In genomic region chrX:53975545-53976272, GRCm38 (mm10) we compare ENCODE assay signal across 9 mouse cellular contexts.
DNase-seq lines count a peak whose midpoint lies in the region; ATAC-seq and TF ChIP-seq lines count a peak whose summit lies in the region.
"Had no signal": no experiment of that assay in that cellular context is flagged by ENCODE, and none has a peak within 500 bp of the region (broad histone marks: within the 10 kb centered on the region; RNA-seq: fewer than 3 reads in every experiment).

No protein-coding gene starts in this region.

- no peak for ATAC-seq in liver, embryonic 11.5 days (replicated peaks; ENCODE audit: low FRiP score)
- peak; percentile 33; the same call in 1 of the 2 replicates for ATAC-seq in forebrain, embryonic 12.5 days (ENCODE audit: low FRiP score)
- no peak for ATAC-seq in limb, embryonic 13.5 days (ENCODE audit: low FRiP score, low read depth)

- peak overlapping the region; percentile 36 for H3K4me3 ChIP-seq in liver, embryonic 11.5 days (ENCODE audit: low read depth, low read length)
- peak overlapping the region; percentile 39 for H3K4me3 ChIP-seq in forebrain, embryonic 12.5 days (replicated peaks)
- H3K4me3 ChIP-seq in limb, embryonic 13.5 days: peak overlapping the region; percentile 42
- no peak overlapping the region for H3K4me3 ChIP-seq in layer of hippocampus, adult 2 months

- no peak for TF ChIP-seq CTCF in layer of hippocampus, adult 2 months (conservative IDR thresholded peaks at IDR 0.05)

- H3K27me3 ChIP-seq in liver, embryonic 11.5 days (replicated peaks; ENCODE audit: control insufficient read depth, insufficient read depth, low read length): peaks cover 15% of the 10 kb centered on the region
- peaks cover 4% of the 10 kb centered on the region for H3K27me3 ChIP-seq in forebrain, embryonic 12.5 days
- peaks cover 12% of the 10 kb centered on the region; the same call in 1 of the 2 replicates for H3K27me3 ChIP-seq in limb, embryonic 13.5 days

- no peaks in the 10 kb centered on the region for H3K36me3 ChIP-seq in liver, embryonic 11.5 days (ENCODE audit: control insufficient read depth, insufficient read depth, low read length)
- H3K36me3 ChIP-seq in forebrain, embryonic 12.5 days (replicated peaks): no peaks in the 10 kb centered on the region
- no peaks in the 10 kb centered on the region for H3K36me3 ChIP-seq in limb, embryonic 13.5 days

- no peak overlapping the region for H3K9ac ChIP-seq in liver, embryonic 11.5 days (ENCODE audit: low read depth, low read length)
- H3K9ac ChIP-seq in forebrain, embryonic 12.5 days: 0 out of 2 replicates have a peak overlapping the region, but pooled peaks have one; percentile 7
- no peak overlapping the region for H3K9ac ChIP-seq in limb, embryonic 13.5 days

- peak; percentile 30 for DNase-seq in liver, embryonic 11.5 days (ENCODE audit: low spot score)
- no peak for DNase-seq in liver
- DNase-seq in retina, embryonic 14.5 days (ENCODE audit: low spot score): peak; percentile 14
- no peak for DNase-seq in B cell, adult 2 months
- DNase-seq in layer of hippocampus, adult 2 months (ENCODE audit: low spot score in 2 of 2): no peak
- no peak for DNase-seq in spleen, adult 18-20 months
- DNase-seq: cerebellum, adult 9-10 months had no signal

- WGBS in liver, embryonic 11.5 days: 9% methylated on average over 21 of the region's 28 CpGs
- 24% methylated on average over 25 of the region's 28 CpGs for WGBS in forebrain, embryonic 12.5 days
- 20% methylated on average over 26 of the region's 28 CpGs for WGBS in limb, embryonic 13.5 days

- no peak overlapping the region for H3K27ac ChIP-seq in liver, embryonic 11.5 days (ENCODE audit: low read depth, low read length)
- H3K27ac ChIP-seq in forebrain, embryonic 12.5 days: no peak overlapping the region
- H3K27ac ChIP-seq in limb, embryonic 13.5 days: no peak overlapping the region
- no peak overlapping the region for H3K27ac ChIP-seq in layer of hippocampus, adult 2 months

- H3K4me1 ChIP-seq in liver, embryonic 11.5 days (replicated peaks; ENCODE audit: control insufficient read depth, insufficient read depth, low read length): no peaks in the 10 kb centered on the region
- H3K4me1 ChIP-seq in forebrain, embryonic 12.5 days: no peaks in the 10 kb centered on the region
- H3K4me1 ChIP-seq in limb, embryonic 13.5 days: no peaks in the 10 kb centered on the region

- H3K9me3 ChIP-seq in liver, embryonic 11.5 days (ENCODE audit: control insufficient read depth, low read length): no peaks in the 10 kb centered on the region
- H3K9me3 ChIP-seq in forebrain, embryonic 12.5 days: no peaks in the 10 kb centered on the region
- no peaks in the 10 kb centered on the region for H3K9me3 ChIP-seq in limb, embryonic 13.5 days

- peak overlapping the region; percentile 56 for H3K4me2 ChIP-seq in liver, embryonic 11.5 days
- H3K4me2 ChIP-seq in forebrain, embryonic 12.5 days: peak overlapping the region; percentile 67
- peak overlapping the region; percentile 73 for H3K4me2 ChIP-seq in limb, embryonic 13.5 days (replicated peaks)

Comparison
In these comparisons a context has a peak if more than half of its experiments do, and no peak if none do; other contexts are left out.
1. DNase-seq: peak in liver, embryonic 11.5 days (single experiment) and retina, embryonic 14.5 days (single experiment); none in liver (single experiment), B cell, adult 2 months (0 of 2), layer of hippocampus, adult 2 months (0 of 2) and spleen, adult 18-20 months (0 of 2).
2. Peak in every context shown above with its lines, with median percentiles within 50 percentile points of each other: H3K4me2 ChIP-seq.